Mouse (Mus musculus) intestine, postnatal 0 days (tissue): Measurements from ENCODE around the gene Scrt2. TPM values are rescaled to one million over a fixed set of nuclear protein-coding genes. Genes with fewer than 3 reads are reported as not detected.

Experiments used
- ATAC-seq: fragments of 200-750 bp; cut with Nextera tagmentation; 2 replicates; pipeline ENCODE4 v1.8.0; 2017; ENCODE audit warnings: mild to moderate bottlenecking, moderate TSS enrichment, moderate library complexity
- H3K27ac ChIP-seq: fragments of 300-500 bp; sonication (generic); 2 replicates; pipeline ENCODE4 v1.5.1; 2014; ENCODE audit warnings: mild to moderate bottlenecking, low read depth, low read length, moderate library complexity
- H3K27me3 ChIP-seq: fragments of 300-500 bp; sonication (generic); replicated peaks from 2 replicates; pipeline ENCODE4 v1.6.1; 2014; ENCODE audit warnings: low read length, mixed read lengths; ENCODE audit not compliant: control insufficient read depth, insufficient read depth
- H3K36me3 ChIP-seq: fragments of 300-500 bp; sonication (generic); 2 replicates; pipeline ENCODE4 v1.6.1; 2014; ENCODE audit warnings: mild to moderate bottlenecking, moderate library complexity; ENCODE audit not compliant: control insufficient read depth, insufficient read depth
- H3K4me1 ChIP-seq: fragments of 300-500 bp; sonication (generic); replicated peaks from 2 replicates; pipeline ENCODE4 v1.6.1; 2014; ENCODE audit warnings: antibody characterized with exemption, low read length, mixed read lengths; ENCODE audit not compliant: control insufficient read depth, insufficient read depth
- H3K4me2 ChIP-seq: fragments of 300-500 bp; sonication (generic); replicated peaks from 2 replicates; pipeline ENCODE4 v1.6.1; 2014; ENCODE audit warnings: low read depth, mild to moderate bottlenecking, moderate library complexity
- H3K4me3 ChIP-seq: fragments of 300-500 bp; sonication (generic); 2 replicates; pipeline ENCODE4 v1.5.1; 2014; ENCODE audit warnings: low read depth, low read length
- H3K9ac ChIP-seq: fragments of 300-500 bp; sonication (generic); 2 replicates; pipeline ENCODE4 v1.6.1; 2014; ENCODE audit warnings: mild to moderate bottlenecking, low read depth, low read length
- H3K9me3 ChIP-seq: fragments of 300-500 bp; sonication (generic); 2 replicates; pipeline ENCODE4 v1.6.1; 2016; ENCODE audit warnings: mixed run types; ENCODE audit not compliant: control insufficient read depth
- CTCF ChIP-seq: sonication (generic); IDR thresholded peaks from 2 replicates; pipeline ENCODE4 v1.5.1; 2016; ENCODE audit warnings: low read depth, mild to moderate bottlenecking, control low read depth, antibody characterized with exemption, moderate library complexity
- WGBS: fragments of 180-500 bp; shearing (Covaris S2); extraction: QIAGEN DNeasy Blood & Tissue Kit; methylation state at CpG from one replicate; pipeline ENCODE4 v1.1.7; 2014; 5-methylcytosine and 5-hydroxymethylcytosine counted together
- polyA plus RNA-seq: library from polyadenylated mRNA; unstranded; fragments of >200 nt; fragmentation: Nextera tagmentation; extraction: Ambion mirVana; gene quantifications from 2 replicates; pipeline ENCODE4 v1.2.1, GENCODE M21; 2015

Scrt2 gene
- polyA plus RNA-seq, 1 experiment from 2014 or later, result not detected

GRCm38 (mm10) chr2:152132691-152133090 is 51.4 kb downstream of the Scrt2 start:
- Histone ChIP-seq H3K4me2 (no peak overlapping the region), H3K9ac (no peak overlapping the region), H3K4me1 (no peaks in the 10 kb centered on the region), H3K4me3 (no peak overlapping the region), H3K36me3 (no peaks in the 10 kb centered on the region), H3K27me3 (no peaks in the 10 kb centered on the region), H3K9me3 (no peaks in the 10 kb centered on the region), H3K27ac (no peak overlapping the region)
- 34% methylated on average over 8 of the region's 8 CpGs for WGBS
- no peak for ATAC-seq
- TF ChIP-seq CTCF, result no peak

- ATAC-seq, result no peak
- Histone ChIP-seq H3K27me3 (peaks cover 38% of the 10 kb centered on the region), H3K4me1 (no peaks in the 10 kb centered on the region), H3K9me3 (no peaks in the 10 kb centered on the region), H3K36me3 (no peaks in the 10 kb centered on the region), H3K27ac (no peak overlapping the region), H3K9ac (no peak overlapping the region), H3K4me2 (no peak overlapping the region), H3K4me3 (no peak overlapping the region)
- no peak for TF ChIP-seq CTCF
- WGBS, result 72% methylated on average over 10 of the region's 10 CpGs
Measured at GRCm38 (mm10) chr2:152139191-152139987, 58.1 kb downstream of the Scrt2 start.

GRCm38 (mm10) chr2:152140941-152141340 is 59.6 kb downstream of the Scrt2 start:
- no peak overlapping the region for H3K4me3 ChIP-seq
- no peaks in the 10 kb centered on the region for H3K36me3 ChIP-seq
- H3K27ac ChIP-seq, result no peak overlapping the region
- no peaks in the 10 kb centered on the region for H3K9me3 ChIP-seq
- ATAC-seq, result no peak
- H3K4me2 ChIP-seq, result no peak overlapping the region
- 54% methylated on average over 11 of the region's 11 CpGs for WGBS
- no peak for TF ChIP-seq CTCF
- H3K27me3 ChIP-seq, result peaks cover 45% of the 10 kb centered on the region
- no peak overlapping the region for H3K9ac ChIP-seq
- no peaks in the 10 kb centered on the region for H3K4me1 ChIP-seq

GRCm38 (mm10) chr2:152141491-152141890 is 60.2 kb downstream of the Scrt2 start:
- Histone ChIP-seq H3K4me2 (peak overlapping the region; percentile 84), H3K9ac (no peak overlapping the region), H3K4me1 (no peaks in the 10 kb centered on the region), H3K36me3 (no peaks in the 10 kb centered on the region), H3K4me3 (peak overlapping the region; percentile 32), H3K9me3 (no peaks in the 10 kb centered on the region), H3K27me3 (peaks cover 45% of the 10 kb centered on the region), H3K27ac (no peak overlapping the region)
- WGBS, result 22% methylated on average over 1 of the region's 1 CpGs
- no peak for ATAC-seq
- no peak for TF ChIP-seq CTCF

GRCm38 (mm10) chr2:152142046-152142445 is 60.7 kb downstream of the Scrt2 start:
- no peak for ATAC-seq
- no peak overlapping the region for H3K27ac ChIP-seq
- H3K4me2 ChIP-seq, result peak overlapping the region; percentile 84
- H3K9me3 ChIP-seq, result no peaks in the 10 kb centered on the region
- H3K9ac ChIP-seq, result no peak overlapping the region
- no peaks in the 10 kb centered on the region for H3K36me3 ChIP-seq
- 2% methylated on average over 13 of the region's 13 CpGs for WGBS
- H3K27me3 ChIP-seq, result peaks cover 45% of the 10 kb centered on the region
- H3K4me3 ChIP-seq, result peak overlapping the region; percentile 32
- no peaks in the 10 kb centered on the region for H3K4me1 ChIP-seq
- no peak for TF ChIP-seq CTCF

- Histone ChIP-seq H3K4me2 (peak overlapping the region; percentile 84), H3K4me3 (peak overlapping the region; percentile 32; the same call in 1 of the 2 replicates), H3K27me3 (peaks cover 45% of the 10 kb centered on the region), H3K9ac (no peak overlapping the region), H3K9me3 (no peaks in the 10 kb centered on the region), H3K36me3 (no peaks in the 10 kb centered on the region), H3K4me1 (no peaks in the 10 kb centered on the region), H3K27ac (no peak overlapping the region)
- TF ChIP-seq CTCF, result no peak
- WGBS, result 7% methylated on average over 11 of the region's 11 CpGs
- ATAC-seq, result no peak
Measured at GRCm38 (mm10) chr2:152142571-152142970, 61.2 kb downstream of the Scrt2 start.
